In the genomic region with DNA sequence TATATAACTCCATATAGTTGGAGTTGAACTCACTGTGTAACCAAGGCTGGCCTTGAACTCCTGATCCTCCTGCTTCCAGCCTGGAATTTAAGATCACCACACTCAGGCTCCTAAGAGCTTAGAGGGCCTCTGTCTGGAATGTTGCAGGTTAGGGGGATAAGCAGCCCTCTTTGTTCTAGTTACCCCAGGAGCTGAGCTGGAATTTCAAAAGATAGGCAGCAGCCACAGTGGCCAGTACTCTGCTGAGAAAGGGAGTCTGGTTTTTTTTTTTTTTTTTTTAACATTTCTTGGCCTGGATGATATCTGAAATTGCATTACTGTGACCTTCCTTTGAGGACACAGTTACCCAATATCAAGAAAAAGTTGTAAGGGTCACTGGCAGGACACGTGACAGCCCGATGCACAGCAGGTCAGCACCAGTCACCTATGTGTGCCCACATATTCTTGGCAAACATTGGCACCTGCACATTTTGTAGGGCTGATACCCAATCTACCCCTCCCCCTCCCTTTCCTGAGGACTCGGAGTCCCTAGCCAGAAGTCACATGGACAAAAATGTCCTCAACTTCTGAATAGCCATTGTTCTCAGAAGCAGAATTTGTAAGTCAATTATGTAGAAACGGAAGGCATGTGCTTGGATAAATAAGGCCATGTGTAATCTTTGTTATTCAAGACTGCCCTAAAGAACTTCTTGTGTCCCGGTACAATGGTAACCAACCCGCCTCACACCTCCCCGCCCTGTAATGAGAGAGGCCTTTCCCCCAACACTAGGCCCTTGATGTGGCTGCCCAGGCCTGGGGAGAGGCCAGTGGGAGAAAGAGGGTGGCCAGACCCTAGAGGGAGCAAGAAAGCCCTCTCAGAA, we compare ENCODE assay signal across 8 mouse cellular contexts. TPM values are rescaled to one million over a fixed set of nuclear protein-coding genes. Genes with fewer than 3 reads are reported as not detected.
DNase-seq lines count a peak whose midpoint lies in the region; ATAC-seq lines count a peak whose summit lies in the region.

No protein-coding gene starts in this region.

- peak overlapping the region; percentile 77 for H3K27ac ChIP-seq in heart, embryonic 10.5 days
- H3K27ac ChIP-seq in kidney, embryonic 15.5 days = peak overlapping the region; percentile 70; the same call in 1 of the 2 replicates

- H3K4me3 ChIP-seq in heart, embryonic 10.5 days = no peak overlapping the region
- H3K4me3 ChIP-seq in kidney, embryonic 15.5 days (replicated peaks) = no peak overlapping the region

- H3K9ac ChIP-seq in kidney, embryonic 15.5 days = no peak overlapping the region

- H3K27me3 ChIP-seq in heart, embryonic 10.5 days (ENCODE audit: insufficient read depth, poor library complexity, severe bottlenecking) = no peaks in the 10 kb centered on the region
- no peaks in the 10 kb centered on the region for H3K27me3 ChIP-seq in kidney, embryonic 15.5 days

- H3K9me3 ChIP-seq in heart, embryonic 10.5 days = no peaks in the 10 kb centered on the region
- H3K9me3 ChIP-seq in kidney, embryonic 15.5 days (replicated peaks) = no peaks in the 10 kb centered on the region

- 37% methylated on average over 7 of the region's 7 CpGs for WGBS in heart, embryonic 10.5 days
- WGBS in kidney, embryonic 15.5 days = 40% methylated on average over 7 of the region's 7 CpGs

- H3K4me2 ChIP-seq in kidney, embryonic 15.5 days = no peak overlapping the region

- H3K36me3 ChIP-seq in heart, embryonic 10.5 days = no peaks in the 10 kb centered on the region
- H3K36me3 ChIP-seq in kidney, embryonic 15.5 days = no peaks in the 10 kb centered on the region

- H3K4me1 ChIP-seq in heart, embryonic 10.5 days = peaks cover 26% of the 10 kb centered on the region
- peaks cover 12% of the 10 kb centered on the region for H3K4me1 ChIP-seq in kidney, embryonic 15.5 days

- no peak for ATAC-seq in kidney, embryonic 15.5 days (replicated peaks; ENCODE audit: low FRiP score)
- ATAC-seq in megakaryocyte progenitor cell, adult 5-6 weeks (replicated peaks; ENCODE audit: poor library complexity) = no peak
- no peak for ATAC-seq in monocyte, adult 5-6 weeks (replicated peaks; ENCODE audit: insufficient number of reproducible peaks, low FRiP score, low TSS enrichment, poor library complexity, severe bottlenecking)

- peak; percentile 14 for DNase-seq in kidney, adult 18-20 months
- DNase-seq in kidney, postnatal 10 days = no peak
- DNase-seq in embryo, embryonic 10 days (ENCODE audit: low spot score) = peak; percentile 40
- no peak for DNase-seq in heart, embryonic 10.5 days (ENCODE audit: low spot score)
- DNase-seq in lung, postnatal 14 days = peak; percentile 57

RNA-seq across cellular contexts. Expression of gene Adipor2, which starts 1.1 kb away (rescaled TPM):
- polyA plus RNA-seq in heart, embryonic 10.5 days (2016; fragmentation: Nextera tagmentation; extraction: Ambion mirVana) = 27.2 and 27.4 TPM in 2 replicates
- polyA plus RNA-seq in kidney, embryonic 15.5 days (2015; fragmentation: Nextera tagmentation; extraction: Ambion mirVana) = 42.3 and 45.0 TPM in 2 replicates
- total RNA-seq in megakaryocyte progenitor cell, adult 5-6 weeks (2015) = 57.1 and 64.4 TPM in 2 replicates
- 71.4 and 85.8 TPM in 2 replicates for total RNA-seq in megakaryocyte progenitor cell, adult 5-6 weeks (2017)
- 117 to 140 TPM (median 127 TPM) in 3 replicates for total RNA-seq in monocyte, adult 5-6 weeks (2017)

Comparison
In these comparisons a context has a peak if more than half of its experiments do, and no peak if none do; other contexts are left out.
1. DNase-seq: peak in kidney, adult 18-20 months (single experiment), embryo, embryonic 10 days (single experiment) and lung, postnatal 14 days (single experiment); none in kidney, postnatal 10 days (single experiment) and heart, embryonic 10.5 days (single experiment).